Mouse (Mus musculus) megakaryocyte-erythroid progenitor cell, adult 5-6 weeks (primary cell): ENCODE results near the gene 2200002D01Rik. TPM values are rescaled to one million over a fixed set of nuclear protein-coding genes. Genes with fewer than 3 reads are reported as not detected.
"Not testable (repeated sequence)": the region's sequence is repeated elsewhere in the genome, so short reads cannot be mapped to it uniquely, and the experiment has no call there.

Experiments used
- ATAC-seq: replicated peaks from 2 replicates; pipeline ENCODE4 v1.8.0; 2016; ENCODE audit warnings: mild to moderate bottlenecking, inconsistent platforms; ENCODE audit not compliant: severe bottlenecking, poor library complexity, low FRiP score, low TSS enrichment
- total RNA-seq, 2 experiments: library from RNA; stranded (forward) in 1 of 2; stranded (reverse) in 1 of 2; fragments of 200-1000, 215-1000 nt in 1 of 2; fragments of >200 nt in 1 of 2; fragmentation: Nextera tagmentation in 1 of 2; gene quantifications; 2 replicates each; pipeline ENCODE4 v1.2.3; 2014 to 2017

Gene 2200002D01Rik
- total RNA-seq, 2 experiments from 2014 or later: 0.98 TPM; not detected in 1

- 0 out of 2 replicates have a peak, but pooled peaks have one; percentile 27 for ATAC-seq
Measured at GRCm38 (mm10) chr7:29244732-29245416, 3.4 kb downstream of the 2200002D01Rik start.

DNA sequence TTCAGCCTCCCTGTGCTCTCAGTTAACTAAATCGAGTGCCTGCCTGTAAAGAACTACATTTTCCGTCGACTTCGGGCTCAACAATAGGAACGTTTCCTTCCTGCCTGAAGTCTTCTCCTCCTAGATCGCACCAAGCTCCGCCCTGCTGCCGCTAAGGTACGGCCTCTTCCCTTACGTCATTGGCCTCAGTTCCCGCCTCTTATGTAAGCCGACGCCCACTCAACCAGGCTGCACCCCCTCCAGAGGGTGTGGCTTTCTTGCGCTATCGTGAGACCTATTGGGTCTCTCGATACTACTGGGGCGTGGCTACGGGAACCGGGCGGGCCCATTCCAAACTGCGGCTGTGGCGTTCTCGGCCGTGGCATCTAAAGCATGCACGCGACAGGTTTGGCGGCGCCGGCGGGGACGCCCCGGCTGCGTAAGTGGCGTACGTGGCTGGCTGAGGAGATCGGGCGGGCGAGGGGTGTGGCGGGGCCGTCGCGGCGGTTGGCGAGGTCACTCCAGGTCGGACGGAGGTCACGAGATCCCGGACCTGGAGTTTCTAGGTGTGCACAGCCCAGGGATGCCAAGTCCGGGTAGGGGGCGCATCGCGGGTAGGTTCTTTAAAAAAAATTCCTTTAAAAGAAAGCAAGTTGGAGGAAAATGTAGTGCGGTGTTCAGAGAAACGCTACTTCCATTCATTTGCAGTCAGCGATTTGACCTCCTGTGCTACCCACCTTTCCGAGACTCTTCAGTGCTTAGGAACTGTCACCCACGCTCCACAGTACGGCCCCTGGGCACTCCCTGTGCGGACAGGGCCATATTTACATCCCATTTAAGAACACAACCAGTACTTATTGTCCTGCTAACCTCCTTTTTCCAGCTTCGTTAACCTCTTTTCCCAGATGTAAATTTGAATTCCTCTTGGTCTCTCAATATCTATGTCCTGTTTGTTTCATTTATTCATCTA lies 10.0 kb downstream of the 2200002D01Rik start, which contains the start of gene Yif1b:
TSS of gene Yif1b (plus strand) at position 311 of the 949 bp plus-strand sequence.
- peak; percentile 93 for ATAC-seq

- ATAC-seq: not testable (repeated sequence)
Measured at GRCm38 (mm10) chr7:29237596-29237995, 10.7 kb downstream of the 2200002D01Rik start.

DNA sequence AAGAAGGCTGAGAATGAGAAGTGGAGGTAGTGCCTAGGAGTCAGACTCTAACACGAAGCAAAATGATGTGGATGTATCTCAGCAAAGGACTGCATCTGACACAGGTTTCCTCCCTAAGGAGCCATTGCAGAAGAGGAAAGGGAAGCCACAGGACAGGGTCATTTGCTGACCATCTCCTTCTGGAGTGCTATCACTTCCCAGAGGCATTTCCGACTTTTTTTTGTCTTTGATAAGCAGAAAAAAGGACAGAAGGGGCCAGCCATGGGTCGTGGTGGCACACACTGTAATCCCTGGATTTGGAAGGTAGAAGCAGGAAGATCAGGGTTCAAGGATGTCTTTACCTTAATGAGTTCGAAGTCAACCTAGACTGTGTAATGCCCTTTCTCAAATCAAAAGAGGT lies 11.7 kb downstream of the 2200002D01Rik start:
- ATAC-seq: no peak

- ATAC-seq: no peak
Measured at GRCm38 (mm10) chr7:29234661-29235060, 13.6 kb downstream of the 2200002D01Rik start.

DNA sequence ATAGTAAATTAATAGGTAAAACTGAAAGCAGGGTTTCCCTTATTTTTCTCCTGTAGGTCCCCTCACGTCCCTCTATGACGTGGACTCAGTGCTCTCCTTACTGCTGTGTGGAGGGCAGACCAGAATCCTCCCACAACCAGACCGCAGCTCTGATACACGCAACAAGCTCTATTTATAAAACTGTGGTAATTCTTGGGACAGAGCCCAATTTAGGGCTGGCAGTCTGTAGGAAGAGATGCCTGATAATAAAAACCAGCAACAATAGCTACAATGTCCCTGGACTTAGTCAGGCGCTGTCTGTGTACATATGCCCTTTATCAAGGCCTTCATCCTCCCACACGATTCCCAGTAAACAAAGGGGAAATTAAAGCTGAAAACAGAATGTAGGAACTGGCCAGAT lies 14.5 kb downstream of the 2200002D01Rik start:
- ATAC-seq: peak; percentile 49

GRCm38 (mm10) chr7:29232247-29233013 lies 15.8 kb downstream of the 2200002D01Rik start, which contains the start of gene Kcnk6:
Gene Kcnk6 (minus strand): TSS chr7:29232515.
- ATAC-seq: no peak

GRCm38 (mm10) chr7:29231517-29231916 lies 16.7 kb downstream of the 2200002D01Rik start:
- ATAC-seq: no peak

DNA sequence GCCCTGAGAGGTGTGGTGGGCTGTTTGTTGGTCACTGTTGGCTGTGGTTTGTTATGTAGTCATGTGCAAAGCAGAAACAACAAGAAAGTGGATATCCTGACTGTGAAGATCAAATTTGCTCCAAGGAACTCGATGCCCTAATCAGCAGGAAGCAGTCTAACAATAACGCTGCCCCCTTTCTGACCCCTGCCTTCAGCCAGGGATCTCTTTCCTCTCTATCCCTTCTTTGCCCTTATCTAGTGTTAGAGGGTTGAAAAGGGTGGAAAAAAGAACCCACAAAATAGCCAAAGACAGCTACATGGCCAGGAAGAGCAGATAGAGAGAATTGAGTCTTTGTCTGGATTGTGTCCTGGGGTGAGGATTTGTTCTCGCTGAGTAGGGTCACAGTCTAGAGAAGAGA lies 17.7 kb downstream of the 2200002D01Rik start:
- ATAC-seq: no peak

DNA sequence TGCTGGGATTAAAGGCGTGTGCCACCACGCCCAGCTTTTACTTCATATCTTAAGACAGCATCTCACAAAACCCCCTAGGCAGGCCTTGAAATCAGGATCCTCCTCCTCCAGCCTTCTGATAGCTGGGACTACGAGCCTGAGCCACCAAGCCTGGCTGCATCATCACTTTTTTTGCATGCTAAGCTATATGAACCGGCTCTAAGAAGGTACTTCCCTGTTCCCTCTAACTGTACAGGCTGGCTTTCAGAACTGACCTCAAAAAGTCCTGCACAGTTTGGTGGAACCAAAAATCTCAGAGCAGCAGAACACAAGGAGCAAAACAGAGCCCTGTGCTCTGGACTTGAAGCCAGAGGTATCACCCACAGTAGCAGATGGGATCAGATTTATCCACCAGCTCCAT lies 20.1 kb downstream of the 2200002D01Rik start:
- ATAC-seq: no peak

DNA sequence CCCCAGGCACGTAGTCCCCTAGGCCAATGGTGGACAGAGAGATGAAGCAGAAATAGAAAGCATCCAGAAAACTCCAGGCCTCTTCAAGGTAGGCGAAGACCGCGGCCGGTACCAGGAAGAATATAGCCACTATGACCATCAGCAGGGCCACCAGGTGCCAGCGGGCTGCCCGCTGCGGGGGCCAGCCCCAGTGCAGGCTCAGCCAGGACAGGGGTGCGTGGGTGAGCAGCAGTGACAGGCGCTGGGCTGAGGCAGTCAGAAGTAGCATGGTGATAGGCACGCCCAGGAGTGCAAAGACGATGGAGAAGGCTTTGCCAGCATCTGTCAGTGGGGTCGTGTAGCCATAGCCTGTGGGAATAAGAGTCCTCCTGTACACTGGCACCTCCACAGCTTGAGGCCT lies 22.7 kb downstream of the 2200002D01Rik start:
- no peak for ATAC-seq

DNA sequence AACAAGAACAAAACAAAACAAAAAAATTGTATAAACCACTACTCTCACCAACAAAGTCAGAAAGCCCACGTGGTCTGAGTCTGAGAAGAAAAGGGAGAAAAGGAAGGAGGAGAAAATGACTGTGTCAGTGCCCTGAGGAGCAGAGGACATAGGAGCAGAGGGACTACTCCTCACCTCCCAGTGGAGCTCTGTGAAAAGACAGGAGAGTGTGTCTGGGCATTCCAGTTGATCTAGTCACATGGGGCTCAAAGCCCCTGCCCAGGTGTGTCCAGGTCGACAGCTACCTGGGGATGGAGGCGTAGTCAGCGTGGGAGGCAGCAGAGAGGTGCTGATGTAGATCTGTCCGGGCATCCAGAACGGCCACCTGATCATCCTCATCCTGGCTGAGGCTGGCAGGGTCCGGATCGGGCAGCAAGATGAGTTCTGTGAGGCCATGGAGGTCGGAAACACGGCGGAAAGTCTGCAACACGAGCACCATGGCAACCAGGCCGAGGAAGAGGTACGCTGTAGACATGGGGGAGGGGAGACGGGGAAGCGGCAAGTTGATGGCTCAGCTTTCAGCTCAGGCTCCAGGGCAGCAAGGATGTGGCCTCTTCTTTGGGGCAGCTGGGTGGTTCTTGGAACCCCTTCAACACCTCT lies 23.4 kb downstream of the 2200002D01Rik start:
- no peak for ATAC-seq

DNA sequence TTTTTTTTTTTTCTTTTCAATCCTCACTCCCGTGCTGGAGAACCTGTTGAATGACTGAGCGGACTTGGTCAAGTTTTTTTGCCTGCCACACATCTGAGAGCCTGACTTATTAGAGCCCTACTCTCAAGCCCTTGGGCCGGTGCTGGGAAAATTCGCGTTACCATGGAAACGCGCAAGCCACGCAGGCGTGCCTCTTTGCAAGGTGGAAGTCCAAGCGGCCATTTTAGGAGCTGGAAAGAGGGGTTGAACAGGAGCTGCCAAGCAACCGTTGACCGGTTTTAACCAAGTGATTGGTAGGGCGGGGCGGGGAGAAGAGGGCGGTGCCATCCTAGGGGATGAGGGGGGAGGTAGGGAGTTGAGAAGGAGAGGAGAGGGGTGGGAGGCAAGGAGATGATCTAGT lies 33.4 kb downstream of the 2200002D01Rik start:
- no peak for ATAC-seq

GRCm38 (mm10) chr7:29214236-29214635 lies 34.0 kb downstream of the 2200002D01Rik start:
- ATAC-seq: no peak

DNA sequence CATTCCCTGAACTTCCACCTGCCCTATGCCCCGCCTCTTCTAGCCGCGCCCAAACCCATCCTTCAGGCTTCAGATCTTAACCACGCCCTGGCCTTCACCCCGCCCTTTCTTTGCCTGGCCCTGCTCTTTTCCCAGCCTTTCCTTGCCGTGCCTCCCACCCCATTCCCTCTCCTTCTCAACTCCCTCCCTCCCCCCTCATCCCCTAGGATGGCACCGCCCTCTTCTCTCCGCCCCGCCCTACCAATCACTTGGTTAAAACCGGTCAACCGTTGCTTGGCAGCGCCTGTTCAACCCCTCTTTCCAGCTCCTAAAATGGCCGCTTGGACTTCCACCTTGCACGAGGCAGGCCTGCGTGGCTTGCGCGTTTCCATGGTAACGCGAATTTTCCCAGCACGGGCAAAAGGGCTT lies 34.6 kb downstream of the 2200002D01Rik start, which contains the start of gene Catsperg1:
TSS of gene Catsperg1 (minus strand) at position 361 of the 408 bp plus-strand sequence.
- no peak for ATAC-seq

DNA sequence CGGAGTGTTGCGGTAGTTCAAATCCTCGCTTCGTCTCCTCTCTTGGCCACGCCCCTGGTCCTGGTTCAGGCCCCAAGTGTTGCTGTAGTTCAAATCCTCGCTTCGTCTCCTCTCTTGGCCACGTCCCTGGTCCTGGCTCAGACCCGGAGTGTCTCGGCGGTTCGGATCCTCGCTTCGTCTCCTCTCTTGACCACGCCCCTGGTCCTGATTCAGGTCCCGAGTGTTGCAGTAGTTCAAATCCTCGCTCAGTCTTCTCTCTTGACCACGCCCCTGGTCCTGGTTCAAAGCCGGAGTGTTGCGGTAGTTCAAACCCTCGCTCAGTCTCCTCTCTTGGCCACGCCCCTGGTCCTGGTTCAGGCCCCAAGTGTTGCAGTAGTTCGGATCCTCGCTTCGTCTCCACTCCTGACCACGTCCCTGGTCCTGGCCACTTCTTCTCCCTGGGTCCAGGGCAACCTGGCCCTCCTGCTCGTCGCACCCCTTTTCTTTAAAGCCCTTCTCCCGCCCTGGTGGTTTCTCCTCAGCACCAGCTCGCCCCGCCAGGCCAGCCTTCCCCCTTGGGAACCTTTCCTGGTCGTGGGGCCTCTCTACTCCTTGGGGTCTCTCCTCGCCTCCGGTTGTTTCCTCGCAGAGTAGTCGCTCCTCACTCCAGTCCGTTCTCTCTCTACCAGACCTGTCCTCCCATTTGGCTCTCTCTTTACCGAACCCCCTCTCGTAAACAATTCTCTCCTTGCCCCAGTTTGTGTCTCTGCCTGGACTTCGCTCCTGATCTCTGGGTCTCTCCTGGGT lies 35.3 kb downstream of the 2200002D01Rik start:
- ATAC-seq: not testable (repeated sequence)

DNA sequence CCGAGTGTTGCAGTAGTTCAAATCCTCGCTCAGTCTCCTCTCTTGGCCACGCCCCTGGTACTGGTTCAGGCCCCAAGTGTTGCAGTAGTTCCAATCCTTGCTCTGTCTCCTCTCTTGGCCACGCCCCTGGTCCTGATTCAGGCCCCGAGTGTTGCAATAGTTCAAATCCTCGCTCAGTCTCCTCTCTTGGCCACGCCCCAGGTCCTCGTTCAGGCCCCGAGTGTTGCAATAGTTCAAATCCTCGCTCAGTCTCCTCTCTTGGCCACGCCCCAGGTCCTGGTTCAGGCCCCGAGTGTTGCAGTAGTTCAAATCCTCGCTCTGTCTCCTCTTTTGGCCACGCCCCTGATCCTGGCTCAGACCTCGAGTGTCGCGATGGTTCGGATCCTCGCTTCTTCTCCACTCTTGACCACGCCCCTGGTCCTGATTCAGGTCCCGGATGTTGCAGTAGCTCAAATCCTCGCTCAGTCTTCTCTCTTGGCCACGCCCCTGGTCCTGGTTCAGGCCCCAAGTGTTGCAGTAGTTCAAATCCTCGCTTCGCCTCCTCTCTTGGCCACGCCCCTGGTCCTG lies 36.0 kb downstream of the 2200002D01Rik start:
- ATAC-seq: no peak
